Mouse (Mus musculus) heart, postnatal 0 days (tissue): ENCODE measurements around the gene Eme2.

Experiments
- CTCF ChIP-seq: IDR thresholded peaks from 2 replicates; pipeline ENCODE4 v1.5.1; 2016; ENCODE audit warnings: antibody characterized with exemption, control low read depth, low read depth
- EP300 ChIP-seq: IDR thresholded peaks from 2 replicates; pipeline ENCODE4 v1.6.1; 2016; ENCODE audit warnings: antibody characterized with exemption, low read depth

DNA sequence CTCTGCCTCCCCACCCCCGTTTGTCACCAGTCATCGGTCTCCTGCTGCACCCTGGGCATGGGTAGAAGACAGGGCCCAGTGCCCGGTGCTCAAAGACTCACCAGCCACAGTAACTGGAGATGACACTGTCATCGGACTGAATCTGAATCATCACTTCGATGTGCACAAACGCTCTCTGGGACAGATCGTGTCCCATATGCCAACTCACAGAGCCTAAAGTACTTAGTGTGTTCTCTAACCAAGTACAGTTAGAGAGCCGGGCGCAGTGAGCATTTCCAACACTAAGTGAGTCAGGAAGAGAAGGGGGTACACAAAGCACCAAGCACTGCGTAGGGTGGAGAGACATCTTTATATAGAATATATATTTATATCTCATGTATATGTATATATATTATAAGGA is 27.0 kb downstream of the Eme2 start:
- no peak for TF ChIP-seq CTCF
- TF ChIP-seq EP300, result no peak
